Mouse (Mus musculus) subcutaneous adipose tissue, adult 2 months (tissue): ENCODE measurements around the gene Ntf5. TPM values are rescaled to one million over a fixed set of nuclear protein-coding genes. Genes with fewer than 3 reads are reported as not detected.

Source experiments
- polyA plus RNA-seq: library from polyadenylated mRNA; depleted of rRNA; stranded (reverse); fragments of >200 nt; gene quantifications from 2 replicates; pipeline ENCODE4 v1.2.3, GENCODE M21; 2012; ENCODE audit warnings: low replicate concordance; rRNA removed

Gene Ntf5
- 0.13 and 1.2 TPM in 2 replicates for polyA plus RNA-seq

DNA sequence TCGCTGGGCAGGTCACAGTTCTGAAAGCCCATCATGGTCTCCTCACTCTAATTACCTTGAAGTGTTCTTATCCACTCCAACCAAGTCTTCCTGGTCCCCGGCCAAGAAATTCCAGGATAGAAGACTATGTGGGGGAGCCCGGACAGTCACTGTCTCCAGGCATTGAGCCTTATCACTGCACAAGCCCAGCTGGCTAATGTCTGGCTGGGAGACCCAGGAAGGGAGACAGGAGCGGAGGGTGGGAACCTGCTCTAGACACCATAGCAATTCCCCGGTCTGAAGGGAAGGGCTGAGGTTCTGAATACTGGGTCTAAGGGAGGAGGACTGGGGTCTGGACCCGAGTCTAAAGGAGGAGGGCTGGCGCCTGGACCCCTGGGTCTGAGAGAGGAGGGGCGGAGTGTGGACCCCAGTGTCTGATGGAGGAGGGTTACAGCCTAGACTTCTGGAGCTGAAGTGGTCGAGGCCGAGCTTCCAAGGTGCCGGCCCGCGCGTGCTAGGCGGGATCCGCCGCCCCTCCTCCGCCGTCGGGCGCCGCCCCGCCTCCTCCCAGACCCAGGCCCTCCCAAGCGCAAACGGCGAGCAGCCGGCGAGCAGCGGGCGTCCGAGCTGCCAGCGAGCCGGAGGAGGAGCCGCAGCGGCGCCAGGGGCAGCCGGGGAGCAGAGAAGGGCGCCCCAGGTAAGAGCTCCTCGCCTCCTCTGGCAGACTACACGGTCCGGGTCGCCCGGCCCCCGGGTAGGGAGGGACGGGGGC, at the start of gene Ntf5:
Gene Ntf5 (plus strand): TSS at position 583 of the 751 bp plus-strand sequence.

DNA sequence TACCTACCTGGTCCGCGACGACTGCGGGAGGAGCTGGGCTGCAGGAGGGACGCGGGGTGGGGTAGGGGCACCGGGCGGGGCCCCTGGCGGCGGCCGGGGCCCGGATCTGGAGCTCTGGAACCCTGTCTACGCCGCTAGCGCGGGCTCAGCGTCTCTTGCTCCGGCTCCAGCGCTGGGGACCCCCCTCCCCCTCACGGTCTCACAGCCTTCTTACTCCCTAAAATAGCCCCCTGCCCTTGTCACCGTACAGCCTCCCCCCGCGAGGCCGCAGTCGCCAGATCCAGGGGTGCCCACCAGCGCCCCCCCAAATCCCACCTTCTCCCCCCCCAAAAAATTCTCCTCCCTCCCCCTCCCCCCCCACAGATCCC, 46.9 kb upstream of the Ntf5 start, which contains the start of gene Ppfia3:
Gene Ppfia3 (minus strand): TSS at position 368 of the 368 bp plus-strand sequence.

DNA sequence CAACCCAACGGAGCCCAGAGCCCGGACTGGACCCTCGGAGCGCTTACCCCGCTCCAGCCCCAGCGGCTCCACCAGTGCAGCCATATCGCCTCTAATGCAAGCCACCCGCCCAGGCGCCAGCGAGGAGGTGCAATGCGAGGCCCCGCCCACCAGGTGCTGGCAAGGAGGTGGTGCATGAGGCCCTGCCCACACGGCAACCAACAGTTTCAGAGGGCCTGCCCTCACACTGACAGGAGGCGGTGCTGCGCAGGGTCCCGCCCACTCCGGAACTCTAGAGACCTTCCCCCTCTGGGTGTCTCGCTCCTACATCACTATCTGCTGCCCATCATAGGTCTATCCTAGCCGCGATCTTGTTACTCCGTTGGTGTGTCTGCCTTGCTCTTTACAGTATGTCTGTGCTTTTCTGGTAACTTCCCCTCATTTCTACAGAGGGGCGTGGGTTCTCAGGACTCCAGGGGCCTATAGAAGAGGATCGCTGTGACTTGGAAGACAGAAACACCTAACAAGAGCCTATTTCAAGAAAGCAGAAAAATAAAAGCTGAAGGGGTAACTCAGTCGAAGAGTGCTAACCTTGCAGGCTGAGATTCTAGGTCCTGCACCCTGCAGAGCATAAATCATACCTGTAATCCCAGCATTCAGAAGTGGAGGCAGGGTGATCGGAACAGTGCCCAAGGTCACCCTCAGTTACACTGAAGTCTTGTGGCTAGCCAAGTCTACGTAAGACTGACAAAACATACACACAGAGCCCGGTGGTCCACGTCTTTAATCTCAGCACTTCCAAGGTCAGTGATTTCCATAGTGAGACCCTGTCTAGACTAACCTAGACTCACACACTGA, 42.8 kb upstream of the Ntf5 start, which contains the start of gene Lin7b:
Gene Lin7b (minus strand): TSS at position 109 of the 837 bp plus-strand sequence.

DNA sequence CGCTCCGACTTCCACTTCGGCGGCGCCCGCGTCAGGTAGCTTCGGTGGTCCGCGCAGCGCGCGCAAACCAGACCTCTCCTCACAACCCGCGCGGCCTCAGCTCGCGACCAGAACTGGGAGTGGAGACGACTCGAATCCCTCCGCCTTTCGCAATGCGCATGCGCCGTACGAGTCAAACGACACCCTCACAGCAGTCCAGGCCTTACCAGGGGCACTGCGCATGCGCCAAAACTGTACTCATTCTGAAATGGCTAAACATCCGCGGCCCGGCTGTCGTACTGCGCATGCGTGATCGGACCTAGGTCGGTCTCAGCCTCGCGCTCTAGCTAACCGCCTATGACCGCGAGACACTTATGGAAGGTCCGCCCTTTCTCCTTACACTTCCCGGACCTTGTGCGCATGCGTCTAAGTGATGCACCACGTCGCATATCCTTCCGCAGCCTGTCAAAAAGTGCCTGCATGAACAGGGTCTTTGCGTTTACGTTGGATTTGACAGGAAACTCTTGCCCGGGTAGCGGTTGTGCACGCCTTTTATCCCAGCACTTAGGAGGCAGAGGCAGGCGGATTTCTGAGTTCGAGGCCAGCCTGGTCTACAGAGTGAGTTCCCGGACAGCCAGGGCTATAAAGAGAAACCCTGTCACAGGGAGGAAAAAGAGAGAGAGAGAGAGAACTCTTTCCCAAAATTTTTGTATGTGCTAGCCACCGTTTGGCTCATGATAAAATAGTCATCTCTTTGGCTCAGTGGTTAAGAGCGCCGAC, 17.7 kb upstream of the Ntf5 start, which contains the start of gene Snrnp70:
Gene Snrnp70 (minus strand): TSS at position 165 of the 759 bp plus-strand sequence.

GRCm38 (mm10) chr7:45405091-45406075, 8.1 kb upstream of the Ntf5 start, which contains the start of gene Kcna7:
Gene Kcna7 (plus strand): TSS chr7:45405653.

DNA sequence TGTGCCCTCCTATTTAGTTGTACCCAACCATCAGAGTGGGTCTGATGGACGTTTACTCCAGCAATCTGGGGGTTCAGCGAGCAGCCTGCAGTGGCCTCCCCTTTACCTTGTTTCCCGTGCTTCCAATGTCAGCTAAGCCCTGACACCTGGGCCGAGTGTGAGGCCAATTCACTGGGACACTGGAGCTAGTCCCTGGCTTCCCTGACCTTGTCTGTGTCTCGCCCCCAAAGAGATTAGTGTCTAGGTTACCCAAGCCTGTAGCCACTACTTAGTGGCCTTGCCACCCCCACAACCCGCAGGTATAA, 7.1 kb downstream of the Ntf5 start, which contains the start of gene Lhb:
Gene Lhb (plus strand): TSS at position 206 of the 305 bp plus-strand sequence.

GRCm38 (mm10) chr7:45434203-45435015, 20.9 kb downstream of the Ntf5 start, which contains the start of gene Gys1:
Gene Gys1 (plus strand): TSS chr7:45434844.

DNA sequence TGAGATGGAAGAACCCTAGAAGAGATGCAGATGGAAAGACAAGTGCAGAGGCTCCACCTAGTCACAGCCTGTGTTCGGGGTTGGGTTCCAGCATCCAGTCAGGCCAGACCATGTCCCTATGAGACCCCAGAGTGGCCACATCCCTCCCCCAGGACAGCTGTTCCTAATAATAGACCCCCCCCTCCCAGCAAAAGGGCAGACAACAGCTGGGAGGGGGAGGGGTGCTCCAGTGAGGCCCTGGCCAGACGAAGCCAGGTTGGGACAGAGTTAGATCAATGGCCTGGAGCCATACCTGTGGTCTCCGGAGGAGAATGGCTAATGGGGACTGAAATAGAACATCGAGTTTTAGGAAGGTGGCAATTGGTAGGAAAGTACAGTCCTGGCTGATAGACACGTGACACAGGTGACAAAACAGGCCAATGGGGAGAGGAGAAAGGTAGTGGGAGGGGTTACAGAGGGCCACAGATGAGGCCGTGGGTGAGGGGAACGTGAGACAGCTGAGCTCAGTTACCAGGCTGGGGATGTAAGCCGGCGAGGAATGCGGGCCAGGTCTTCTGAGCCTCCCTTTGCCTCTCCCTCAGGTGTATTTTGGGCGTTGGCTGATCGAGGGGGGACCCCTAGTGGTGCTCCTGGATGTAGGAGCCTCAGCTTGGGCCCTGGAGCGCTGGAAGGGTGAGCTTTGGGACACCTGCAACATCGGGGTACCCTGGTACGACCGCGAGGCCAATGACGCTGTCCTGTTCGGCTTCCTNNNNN, 24.2 kb downstream of the Ntf5 start, which contains the start of gene Ruvbl2:
Gene Ruvbl2 (minus strand): TSS at position 576 of the 756 bp plus-strand sequence.

GRCm38 (mm10) chr7:45459564-45460140, 46.2 kb downstream of the Ntf5 start, which contains the start of gene Ftl1:
Gene Ftl1 (minus strand): TSS chr7:45459884.

GRCm38 (mm10) chr7:45466283-45467089, 53.0 kb downstream of the Ntf5 start, which contains the start of gene Bax:
Gene Bax (minus strand): TSS chr7:45466898.

Other genes with a start within 250 kb of the Ntf5 start
- 0.08 TPM in 1 of 2 replicates, not detected in the other for gene Slc17a7, start 249.7 kb upstream of the Ntf5 start, polyA plus RNA-seq
- gene Gfy, start 234.1 kb upstream of the Ntf5 start, polyA plus RNA-seq, result not detected in 2 replicates
- gene Pth2, start 232.7 kb upstream of the Ntf5 start, polyA plus RNA-seq, result not detected in 2 replicates
- gene Ccdc155, start 208.8 kb upstream of the Ntf5 start, polyA plus RNA-seq, result 0.09 and 0.14 TPM in 2 replicates
- gene Dkkl1, start 201.5 kb upstream of the Ntf5 start, polyA plus RNA-seq, result 0.17 and 0.73 TPM in 2 replicates
- 30.9 and 110 TPM in 2 replicates for gene Tead2, start 197.9 kb upstream of the Ntf5 start, polyA plus RNA-seq
- gene Cd37, start 174.6 kb upstream of the Ntf5 start, polyA plus RNA-seq, result 37.7 and 42.8 TPM in 2 replicates
- not detected in 2 replicates for gene Slc6a16, start 172.6 kb upstream of the Ntf5 start, polyA plus RNA-seq
- 0.11 TPM in 1 of 2 replicates, not detected in the other for gene Slc6a21, start 136.2 kb upstream of the Ntf5 start, polyA plus RNA-seq
- 20.9 and 38.3 TPM in 2 replicates for gene Trpm4, start 79.9 kb upstream of the Ntf5 start, polyA plus RNA-seq
- gene Hrc, start 78.4 kb upstream of the Ntf5 start, polyA plus RNA-seq, result 0.30 and 1.2 TPM in 2 replicates
- gene Ppfia3, start 46.7 kb upstream of the Ntf5 start, polyA plus RNA-seq, result 2.0 and 2.5 TPM in 2 replicates
- gene Lin7b, start 43.1 kb upstream of the Ntf5 start, polyA plus RNA-seq, result 4.4 and 34.4 TPM in 2 replicates
- gene Snrnp70, start 18.0 kb upstream of the Ntf5 start, polyA plus RNA-seq, result 195 and 299 TPM in 2 replicates
- 0.07 and 0.18 TPM in 2 replicates for gene Kcna7, start 8.0 kb upstream of the Ntf5 start, polyA plus RNA-seq
- not detected in 2 replicates for gene Lhb, start 7.1 kb downstream of the Ntf5 start, polyA plus RNA-seq
- 95.5 and 128 TPM in 2 replicates for gene Gys1, start 21.1 kb downstream of the Ntf5 start, polyA plus RNA-seq
- gene Ruvbl2, start 24.4 kb downstream of the Ntf5 start, polyA plus RNA-seq, result 41.3 and 83.3 TPM in 2 replicates
- gene Ftl1, start 46.2 kb downstream of the Ntf5 start, polyA plus RNA-seq, result 2,999 and 3,958 TPM in 2 replicates
- gene Bax, start 53.2 kb downstream of the Ntf5 start, polyA plus RNA-seq, result 94.4 and 133 TPM in 2 replicates
- 0.20 and 0.76 TPM in 2 replicates for gene Tulp2, start 68.2 kb downstream of the Ntf5 start, polyA plus RNA-seq
- gene Gm45808, start 73.1 kb downstream of the Ntf5 start, polyA plus RNA-seq, result 5.0 and 20.5 TPM in 2 replicates
- 21.6 and 53.7 TPM in 2 replicates for gene Dhdh, start 75.1 kb downstream of the Ntf5 start, polyA plus RNA-seq
- gene Nucb1, start 96.7 kb downstream of the Ntf5 start, polyA plus RNA-seq, result 427 and 466 TPM in 2 replicates
- 26.7 and 32.6 TPM in 2 replicates for gene Ppp1r15a, start 112.6 kb downstream of the Ntf5 start, polyA plus RNA-seq
- gene Plekha4, start 112.6 kb downstream of the Ntf5 start, polyA plus RNA-seq, result 12.8 and 21.4 TPM in 2 replicates
- gene Hsd17b14, start 141.2 kb downstream of the Ntf5 start, polyA plus RNA-seq, result 3.1 and 7.0 TPM in 2 replicates
- gene Bcat2, start 156.5 kb downstream of the Ntf5 start, polyA plus RNA-seq, result 143 and 215 TPM in 2 replicates
- gene Fgf21, start 201.8 kb downstream of the Ntf5 start, polyA plus RNA-seq, result 0.78 and 1.8 TPM in 2 replicates
- 0.07 and 0.24 TPM in 2 replicates for gene Fut1, start 203.6 kb downstream of the Ntf5 start, polyA plus RNA-seq
- gene Izumo1, start 208.1 kb downstream of the Ntf5 start, polyA plus RNA-seq, result 0.41 and 1.0 TPM in 2 replicates
- 38.6 and 65.4 TPM in 2 replicates for gene Rasip1, start 213.8 kb downstream of the Ntf5 start, polyA plus RNA-seq
- 7.2 and 11.2 TPM in 2 replicates for gene Mamstr, start 226.3 kb downstream of the Ntf5 start, polyA plus RNA-seq